Mouse (Mus musculus): ENCODE results near the gene Ttc25. TPM values are rescaled to one million over a fixed set of nuclear protein-coding genes. Genes with fewer than 3 reads are reported as not detected.
A peak's percentile ranks its signal among the peaks of the same experiment; 100 is the strongest.

Ttc25 gene
- total RNA-seq, 1 experiment = 3.4 TPM

DNA sequence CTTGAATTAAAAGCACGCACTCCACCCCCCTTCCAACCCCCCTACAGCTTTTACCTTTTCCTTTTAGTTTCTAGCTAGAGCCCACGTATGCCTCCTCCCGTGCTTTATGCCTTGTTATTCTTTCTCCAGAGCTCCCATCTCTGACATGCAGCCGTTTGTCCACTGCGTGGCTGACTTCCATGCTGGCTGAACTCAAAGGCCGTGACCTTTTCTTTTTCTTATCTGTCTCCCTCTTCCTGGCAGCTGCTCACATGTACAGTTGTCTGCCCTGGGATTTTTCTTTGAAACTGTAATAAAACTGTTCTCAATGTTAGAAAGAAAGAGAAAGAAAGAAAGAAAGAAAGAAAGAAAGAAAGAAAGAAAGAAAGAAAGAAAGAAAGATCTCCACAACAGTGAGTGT lies 4.4 kb upstream of the Ttc25 start:
- Histone ChIP-seq H3K36me3 (ENCODE audit: control insufficient read depth, insufficient read depth, low read length, poor library complexity, severe bottlenecking) (no peaks in the 10 kb centered on the region), H3K27ac (ENCODE audit: insufficient read depth, low read depth, low read length, poor library complexity, severe bottlenecking) (no peak overlapping the region), H3K9ac (ENCODE audit: insufficient read depth, low read depth, low read length, poor library complexity, severe bottlenecking) (no peak overlapping the region), H3K4me3 (ENCODE audit: insufficient read depth in 1 of 2, low read depth in 1 of 2, low read length in 2 of 2, poor library complexity in 1 of 2, severe bottlenecking in 1 of 2) (no peak overlapping the region), H3K9me3 (ENCODE audit: control insufficient read depth, insufficient read depth, low read depth, low read length) (no peaks in the 10 kb centered on the region), H3K4me1 (ENCODE audit: control insufficient read depth in 2 of 2, insufficient read depth in 2 of 2, low read length in 2 of 2, poor library complexity in 1 of 2) (peaks cover 0 to 6% of the 10 kb centered on the region in 2 experiments; a peak in 1 of 4 replicates)
- no peak for DNase-seq (ENCODE audit: low read depth, low spot score)
- no peak for TF ChIP-seq ZNF384 (IDR thresholded peaks at IDR 0.05; ENCODE audit: low read depth, low read length)
- in situ Hi-C loops (cut with MboI; ENCODE audit: low sequenced_read_pairs in 2 of 2, unreplicated experiment in 2 of 2) = no loop called here

DNA sequence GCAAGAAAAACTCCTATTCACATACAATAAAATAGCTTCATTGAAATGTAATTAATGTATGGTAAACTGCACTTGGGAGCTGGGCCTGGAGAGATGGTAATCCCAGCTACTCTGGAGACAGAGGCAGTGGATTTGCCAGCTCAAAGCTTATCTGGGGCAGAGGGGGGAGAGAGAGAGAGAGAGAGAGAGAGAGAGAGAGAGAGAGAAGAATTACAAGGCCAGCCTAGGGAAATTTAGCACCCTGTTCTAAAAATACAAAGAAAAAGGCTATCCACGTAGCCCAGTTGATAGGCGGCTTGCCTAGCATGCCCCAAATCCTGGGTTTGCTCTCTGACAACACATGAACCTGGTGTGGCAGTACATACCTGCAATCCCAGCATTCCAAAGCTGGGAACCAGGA lies 3.8 kb upstream of the Ttc25 start:
- no peak for TF ChIP-seq HCFC1 (IDR thresholded peaks at IDR 0.05; ENCODE audit: borderline replicate concordance, insufficient read depth, low read length)
- TF ChIP-seq CHD2 (IDR thresholded peaks at IDR 0.05; ENCODE audit: low read depth, low read length) = no peak
- TF ChIP-seq MAFK (IDR thresholded peaks at IDR 0.05; ENCODE audit: insufficient read depth, low read depth, low read length) = no peak
- no peak for TF ChIP-seq ZNF384 (IDR thresholded peaks at IDR 0.05; ENCODE audit: low read depth, low read length)
- no peak for TF ChIP-seq ZC3H11A (IDR thresholded peaks at IDR 0.05; ENCODE audit: borderline replicate concordance, low read depth, low read length)
- Histone ChIP-seq H3K9ac (ENCODE audit: insufficient read depth, low read depth, low read length, poor library complexity, severe bottlenecking) (no peak overlapping the region), H3K36me3 (ENCODE audit: control insufficient read depth, insufficient read depth, low read length, poor library complexity, severe bottlenecking) (no peaks in the 10 kb centered on the region), H3K4me1 (ENCODE audit: control insufficient read depth in 2 of 2, insufficient read depth in 2 of 2, low read length in 2 of 2, poor library complexity in 1 of 2) (peaks cover 0 to 8% of the 10 kb centered on the region in 2 experiments; a peak in 1 of 4 replicates), H3K27ac (ENCODE audit: insufficient read depth, low read depth, low read length, poor library complexity, severe bottlenecking) (no peak overlapping the region), H3K9me3 (ENCODE audit: control insufficient read depth, insufficient read depth, low read depth, low read length) (no peaks in the 10 kb centered on the region), H3K4me3 (ENCODE audit: insufficient read depth in 1 of 2, low read depth in 1 of 2, low read length in 2 of 2, poor library complexity in 1 of 2, severe bottlenecking in 1 of 2) (no peak overlapping the region)
- in situ Hi-C loops (cut with MboI; ENCODE audit: low sequenced_read_pairs in 2 of 2, unreplicated experiment in 2 of 2) = no loop called here
- no peak for DNase-seq (ENCODE audit: low read depth, low spot score)

DNA sequence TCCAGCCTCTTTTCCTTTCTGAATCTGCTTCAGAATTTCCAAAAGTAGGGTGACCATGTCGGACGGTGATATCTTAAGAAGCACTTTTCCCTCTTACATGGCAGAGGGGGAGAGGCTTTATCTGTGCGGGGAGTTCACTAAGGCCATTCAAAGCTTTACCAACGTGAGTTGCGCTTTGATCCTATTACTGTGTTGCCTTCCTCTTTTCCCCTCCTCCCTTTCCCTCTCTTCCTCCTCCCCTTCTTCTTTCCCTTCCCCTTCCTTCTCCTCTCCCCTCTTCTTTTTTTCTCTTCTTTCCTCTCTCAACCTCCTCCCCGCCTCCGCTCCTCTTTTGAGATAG lies 309 bp downstream of the Ttc25 start:
- Histone ChIP-seq H3K9ac (ENCODE audit: insufficient read depth, low read depth, low read length, poor library complexity, severe bottlenecking) (peak overlapping the region; percentile 49), H3K27ac (ENCODE audit: insufficient read depth, low read depth, low read length, poor library complexity, severe bottlenecking) (no peak overlapping the region), H3K4me3 (ENCODE audit: insufficient read depth in 1 of 2, low read depth in 1 of 2, low read length in 2 of 2, poor library complexity in 1 of 2, severe bottlenecking in 1 of 2) (peak overlapping the region; percentile 33 to 57), H3K36me3 (ENCODE audit: control insufficient read depth, insufficient read depth, low read length, poor library complexity, severe bottlenecking) (no peaks in the 10 kb centered on the region), H3K4me1 (ENCODE audit: control insufficient read depth in 2 of 2, insufficient read depth in 2 of 2, low read length in 2 of 2, poor library complexity in 1 of 2) (peaks cover 6 to 21% of the 10 kb centered on the region in 2 experiments), H3K9me3 (ENCODE audit: control insufficient read depth, insufficient read depth, low read depth, low read length) (no peaks in the 10 kb centered on the region)
- TF ChIP-seq ZC3H11A (IDR thresholded peaks at IDR 0.05; ENCODE audit: borderline replicate concordance, low read depth, low read length) (no peak), MAFK (IDR thresholded peaks at IDR 0.05; ENCODE audit: insufficient read depth, low read depth, low read length) (no peak), ZNF384 (IDR thresholded peaks at IDR 0.05; ENCODE audit: low read depth, low read length) (no peak), CHD2 (IDR thresholded peaks at IDR 0.05; ENCODE audit: low read depth, low read length) (no peak), HCFC1 (IDR thresholded peaks at IDR 0.05; ENCODE audit: borderline replicate concordance, insufficient read depth, low read length) (no peak)
- DNase-seq (ENCODE audit: low read depth, low spot score) = no peak
- in situ Hi-C loops (cut with MboI; ENCODE audit: low sequenced_read_pairs in 2 of 2, unreplicated experiment in 2 of 2) = no loop called here

DNA sequence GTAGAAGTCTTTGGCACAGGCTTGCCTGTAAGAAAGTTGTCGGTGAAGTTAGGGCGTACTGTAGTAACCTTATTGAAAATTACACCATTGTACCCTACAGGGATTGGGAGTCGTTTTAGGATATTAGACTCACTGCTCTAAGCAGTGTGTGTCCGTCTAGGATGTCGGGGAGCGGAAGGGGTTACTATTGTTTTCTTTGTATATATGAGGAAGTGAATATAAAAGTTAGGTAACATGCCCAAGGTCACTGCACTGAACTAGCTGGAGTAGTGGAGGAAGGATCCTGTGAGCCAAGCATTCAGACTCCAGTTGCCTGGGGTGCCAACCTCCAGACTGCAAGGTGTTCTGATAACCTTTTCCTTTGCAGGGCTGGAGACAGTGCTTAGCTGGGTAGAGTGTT lies 1.5 kb downstream of the Ttc25 start:
- peaks cover 9 to 29% of the 10 kb centered on the region in 2 experiments for H3K4me1 ChIP-seq (ENCODE audit: control insufficient read depth in 2 of 2, insufficient read depth in 2 of 2, low read length in 2 of 2, poor library complexity in 1 of 2)
- no peak for DNase-seq (ENCODE audit: low read depth, low spot score)
- H3K36me3 ChIP-seq (ENCODE audit: control insufficient read depth, insufficient read depth, low read length, poor library complexity, severe bottlenecking) = no peaks in the 10 kb centered on the region
- in situ Hi-C loops (cut with MboI; ENCODE audit: low sequenced_read_pairs in 2 of 2, unreplicated experiment in 2 of 2) = no loop called here
- H3K9ac ChIP-seq (ENCODE audit: insufficient read depth, low read depth, low read length, poor library complexity, severe bottlenecking) = no peak overlapping the region
- H3K27ac ChIP-seq (ENCODE audit: insufficient read depth, low read depth, low read length, poor library complexity, severe bottlenecking) = no peak overlapping the region
- H3K9me3 ChIP-seq (ENCODE audit: control insufficient read depth, insufficient read depth, low read depth, low read length) = no peaks in the 10 kb centered on the region
- H3K4me3 ChIP-seq (ENCODE audit: insufficient read depth in 1 of 2, low read depth in 1 of 2, low read length in 2 of 2, poor library complexity in 1 of 2, severe bottlenecking in 1 of 2) = no peak overlapping the region
- TF ChIP-seq ZC3H11A (IDR thresholded peaks at IDR 0.05; ENCODE audit: borderline replicate concordance, low read depth, low read length) (no peak), MAFK (IDR thresholded peaks at IDR 0.05; ENCODE audit: insufficient read depth, low read depth, low read length) (no peak), ZNF384 (IDR thresholded peaks at IDR 0.05; ENCODE audit: low read depth, low read length) (no peak), CHD2 (IDR thresholded peaks at IDR 0.05; ENCODE audit: low read depth, low read length) (no peak), HCFC1 (IDR thresholded peaks at IDR 0.05; ENCODE audit: borderline replicate concordance, insufficient read depth, low read length) (no peak)

DNA sequence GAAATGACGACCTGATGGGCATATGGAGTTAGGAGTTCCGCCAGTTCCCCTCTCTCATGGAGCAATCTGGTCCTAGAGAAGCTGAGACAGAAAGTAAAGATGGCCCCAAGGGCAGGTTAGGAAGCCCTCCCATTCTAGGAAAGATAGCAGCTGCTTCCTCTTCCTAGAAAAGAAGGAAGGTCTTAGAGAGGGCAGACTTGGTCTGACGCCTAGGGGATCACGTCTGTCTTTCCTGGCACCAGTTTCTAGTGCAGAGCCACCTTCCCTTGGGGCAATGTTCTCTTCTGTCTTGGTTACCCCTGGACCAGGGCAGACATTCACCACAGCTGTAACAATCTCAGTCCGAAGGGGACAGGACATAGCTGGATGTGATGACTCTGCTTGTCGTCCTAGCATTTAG lies 2.7 kb downstream of the Ttc25 start:
- DNase-seq (ENCODE audit: low read depth, low spot score) = no peak
- Histone ChIP-seq H3K4me3 (ENCODE audit: insufficient read depth in 1 of 2, low read depth in 1 of 2, low read length in 2 of 2, poor library complexity in 1 of 2, severe bottlenecking in 1 of 2) (no peak overlapping the region), H3K36me3 (ENCODE audit: control insufficient read depth, insufficient read depth, low read length, poor library complexity, severe bottlenecking) (no peaks in the 10 kb centered on the region), H3K27ac (ENCODE audit: insufficient read depth, low read depth, low read length, poor library complexity, severe bottlenecking) (no peak overlapping the region), H3K4me1 (ENCODE audit: control insufficient read depth in 2 of 2, insufficient read depth in 2 of 2, low read length in 2 of 2, poor library complexity in 1 of 2) (peaks cover 9 to 34% of the 10 kb centered on the region in 2 experiments), H3K9me3 (ENCODE audit: control insufficient read depth, insufficient read depth, low read depth, low read length) (no peaks in the 10 kb centered on the region), H3K9ac (ENCODE audit: insufficient read depth, low read depth, low read length, poor library complexity, severe bottlenecking) (no peak overlapping the region)
- in situ Hi-C loops (cut with MboI; ENCODE audit: low sequenced_read_pairs in 2 of 2, unreplicated experiment in 2 of 2) = no loop called here
- TF ChIP-seq ZC3H11A (IDR thresholded peaks at IDR 0.05; ENCODE audit: borderline replicate concordance, low read depth, low read length) (no peak), HCFC1 (IDR thresholded peaks at IDR 0.05; ENCODE audit: borderline replicate concordance, insufficient read depth, low read length) (no peak), CHD2 (IDR thresholded peaks at IDR 0.05; ENCODE audit: low read depth, low read length) (no peak), MAFK (IDR thresholded peaks at IDR 0.05; ENCODE audit: insufficient read depth, low read depth, low read length) (no peak), ZNF384 (IDR thresholded peaks at IDR 0.05; ENCODE audit: low read depth, low read length) (no peak)

Measured in ES-E14 (cell line).